Mouse (Mus musculus): ENCODE results near the gene Efna1. TPM values are rescaled to one million over a fixed set of nuclear protein-coding genes. Genes with fewer than 3 reads are reported as not detected.

The Efna1 gene
- polyA plus RNA-seq, 1 experiment from 2014 or later: 40.7 TPM

DNA sequence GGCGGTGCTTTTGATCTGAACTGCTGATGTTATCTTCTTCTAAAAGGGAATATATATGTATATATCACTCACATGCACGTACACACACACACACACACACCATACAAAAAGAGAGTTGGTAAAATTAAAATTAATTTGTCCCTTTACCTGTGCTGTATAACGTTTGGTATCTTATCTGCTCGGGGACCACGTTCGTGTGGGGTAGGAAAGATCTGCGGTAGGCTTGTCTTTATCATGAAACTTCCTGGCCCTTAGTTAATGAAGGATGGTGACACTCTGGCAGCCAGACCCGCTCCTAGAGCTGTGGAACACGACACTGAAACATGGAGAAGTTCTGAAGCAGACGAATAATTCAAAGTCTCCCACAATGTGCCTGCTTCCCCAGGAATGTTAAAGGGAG, 10.9 kb upstream of the Efna1 start:
- no peak overlapping the region for H3K4me3 ChIP-seq
- no peak overlapping the region for H3K27ac ChIP-seq
- 64% methylated on average over 10 of the region's 10 CpGs for WGBS
- H3K27me3 ChIP-seq: no peaks in the 10 kb centered on the region
- ATAC-seq (ENCODE audit: insufficient number of reproducible peaks, insufficient read depth, low FRiP score, low TSS enrichment, low read depth): no peak
- H3K9me3 ChIP-seq: no peaks in the 10 kb centered on the region
- peaks cover 23% of the 10 kb centered on the region; the same call in 1 of the 2 replicates for H3K4me1 ChIP-seq
- no peak overlapping the region for H3K4me2 ChIP-seq
- no peaks in the 10 kb centered on the region for H3K36me3 ChIP-seq
- H3K9ac ChIP-seq: no peak overlapping the region

GRCm38 (mm10) chr3:89288503-89288928, 7.6 kb upstream of the Efna1 start:
- Histone ChIP-seq H3K9ac (no peak overlapping the region), H3K4me1 (peaks cover 34% of the 10 kb centered on the region), H3K4me3 (no peak overlapping the region), H3K27ac (no peak overlapping the region), H3K4me2 (no peak overlapping the region), H3K9me3 (no peaks in the 10 kb centered on the region), H3K27me3 (no peaks in the 10 kb centered on the region), H3K36me3 (no peaks in the 10 kb centered on the region)
- 52% methylated on average over 7 of the region's 7 CpGs for WGBS
- ATAC-seq (ENCODE audit: insufficient number of reproducible peaks, insufficient read depth, low FRiP score, low TSS enrichment, low read depth): no peak

- 30% methylated on average over 5 of the region's 5 CpGs for WGBS
- H3K36me3 ChIP-seq: no peaks in the 10 kb centered on the region
- H3K4me1 ChIP-seq: peaks cover 34% of the 10 kb centered on the region
- no peak overlapping the region for H3K4me2 ChIP-seq
- H3K4me3 ChIP-seq: no peak overlapping the region
- peak overlapping the region; percentile 33; the same call in 1 of the 2 replicates for H3K27ac ChIP-seq
- H3K9ac ChIP-seq: no peak overlapping the region
- H3K27me3 ChIP-seq: no peaks in the 10 kb centered on the region
- no peaks in the 10 kb centered on the region for H3K9me3 ChIP-seq
- no peak for ATAC-seq (ENCODE audit: insufficient number of reproducible peaks, insufficient read depth, low FRiP score, low TSS enrichment, low read depth)
These were observed 6.3 kb upstream of the Efna1 start for GRCm38 (mm10) chr3:89287286-89287685.

DNA sequence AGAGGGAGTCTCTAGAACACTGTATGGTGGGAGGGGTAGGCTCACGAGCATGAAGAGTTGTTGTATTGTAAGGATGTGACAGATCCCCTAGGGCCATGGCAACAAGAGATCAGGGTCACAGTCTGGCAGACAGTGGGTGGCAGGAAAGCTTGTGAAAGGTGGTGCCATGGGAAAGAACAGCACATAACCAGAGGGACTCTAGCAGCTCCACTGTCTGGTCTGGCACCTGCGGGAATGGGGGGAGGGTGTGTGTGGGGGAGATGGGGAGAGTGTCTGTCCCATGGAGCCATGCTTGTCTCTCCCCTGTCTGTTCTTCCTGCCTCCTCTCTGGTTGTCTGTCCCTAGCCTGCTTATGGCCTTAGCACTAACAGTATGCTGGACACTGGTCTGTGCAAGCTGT, 4.6 kb upstream of the Efna1 start:
- Histone ChIP-seq H3K27ac (no peak overlapping the region), H3K27me3 (peaks cover 13% of the 10 kb centered on the region), H3K4me1 (peaks cover 36% of the 10 kb centered on the region), H3K36me3 (no peaks in the 10 kb centered on the region), H3K9me3 (no peaks in the 10 kb centered on the region), H3K9ac (0 out of 2 replicates have a peak overlapping the region, but pooled peaks have one; percentile 2), H3K4me2 (no peak overlapping the region), H3K4me3 (no peak overlapping the region)
- ATAC-seq (ENCODE audit: insufficient number of reproducible peaks, insufficient read depth, low FRiP score, low TSS enrichment, low read depth): no peak
- WGBS: 20% methylated on average over 2 of the region's 2 CpGs

DNA sequence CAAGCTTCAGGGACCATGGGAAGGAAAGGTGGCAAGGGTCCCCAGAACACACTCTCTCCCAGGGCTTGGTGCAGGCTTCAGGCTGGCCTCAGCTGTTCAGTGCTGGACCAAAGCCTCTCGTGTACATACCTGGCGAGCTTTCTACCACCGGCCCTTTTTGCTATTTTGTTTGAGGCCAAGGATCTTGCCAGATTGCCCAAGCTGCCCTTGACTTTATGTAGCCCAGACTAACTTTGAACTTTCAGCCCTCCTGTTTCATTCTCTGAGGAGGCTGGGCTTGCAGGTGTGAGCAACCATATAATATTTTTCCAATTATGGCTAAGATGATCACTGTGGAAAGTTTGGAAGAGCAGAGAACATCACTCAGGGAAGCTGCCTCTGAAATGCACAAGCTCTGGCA, 3.3 kb upstream of the Efna1 start:
- no peak overlapping the region for H3K27ac ChIP-seq
- 88% methylated on average over 3 of the region's 3 CpGs for WGBS
- H3K27me3 ChIP-seq: peaks cover 19% of the 10 kb centered on the region
- H3K9me3 ChIP-seq: no peaks in the 10 kb centered on the region
- H3K36me3 ChIP-seq: no peaks in the 10 kb centered on the region
- no peak for ATAC-seq (ENCODE audit: insufficient number of reproducible peaks, insufficient read depth, low FRiP score, low TSS enrichment, low read depth)
- no peak overlapping the region for H3K4me2 ChIP-seq
- no peak overlapping the region for H3K9ac ChIP-seq
- H3K4me1 ChIP-seq: peaks cover 46% of the 10 kb centered on the region
- H3K4me3 ChIP-seq: no peak overlapping the region

GRCm38 (mm10) chr3:89282291-89282643, 1.3 kb upstream of the Efna1 start:
- Histone ChIP-seq H3K9ac (no peak overlapping the region), H3K4me1 (peaks cover 54% of the 10 kb centered on the region), H3K36me3 (no peaks in the 10 kb centered on the region), H3K27ac (no peak overlapping the region), H3K9me3 (no peaks in the 10 kb centered on the region), H3K4me3 (no peak overlapping the region), H3K27me3 (peaks cover 19% of the 10 kb centered on the region), H3K4me2 (peak overlapping the region; percentile 95; the same call in 1 of the 2 replicates)
- WGBS: 17% methylated on average over 4 of the region's 4 CpGs
- ATAC-seq (ENCODE audit: insufficient number of reproducible peaks, insufficient read depth, low FRiP score, low TSS enrichment, low read depth): no peak

DNA sequence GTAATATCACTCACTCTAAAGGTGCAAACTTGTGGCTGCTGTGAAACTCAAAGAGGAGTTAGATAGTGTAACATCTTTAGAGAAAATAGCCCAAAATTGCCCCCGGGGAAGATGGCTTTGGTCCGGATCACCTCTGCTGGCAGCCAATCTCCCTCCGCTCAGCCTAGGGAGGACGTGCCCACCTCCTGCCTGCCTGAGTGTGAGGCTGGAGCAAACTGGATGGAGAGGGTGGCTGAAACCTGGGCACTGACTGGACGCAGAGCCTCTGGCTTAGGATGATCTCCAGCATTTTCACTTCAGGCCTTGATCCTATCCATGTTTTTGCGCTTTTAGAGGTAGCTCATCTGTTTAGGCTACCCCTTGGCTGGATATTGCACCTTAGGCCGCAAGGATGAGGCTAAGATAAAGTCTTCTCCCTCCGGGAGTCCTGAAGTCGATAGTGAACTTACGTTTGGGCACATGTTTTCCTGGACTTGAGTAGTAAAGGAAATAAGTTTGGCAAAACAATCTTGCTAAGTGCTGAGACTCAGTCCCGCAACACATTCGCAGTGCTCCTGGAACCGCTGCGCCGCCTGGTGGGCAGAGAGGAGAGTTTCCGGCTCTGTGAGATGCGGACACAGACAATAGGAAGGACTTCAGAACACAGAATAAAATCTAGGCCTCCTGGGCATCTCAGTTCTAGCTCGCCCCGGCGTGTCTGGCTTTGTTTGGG, 793 bp upstream of the Efna1 start:
- no peaks in the 10 kb centered on the region for H3K9me3 ChIP-seq
- no peaks in the 10 kb centered on the region for H3K36me3 ChIP-seq
- WGBS: 10% methylated on average over 20 of the region's 20 CpGs
- peak overlapping the region; percentile 55; the same call in 1 of the 2 replicates for H3K27ac ChIP-seq
- peak overlapping the region; percentile 95 for H3K4me2 ChIP-seq
- H3K9ac ChIP-seq: peak overlapping the region; percentile 76
- peaks cover 55% of the 10 kb centered on the region for H3K4me1 ChIP-seq
- H3K27me3 ChIP-seq: peaks cover 19% of the 10 kb centered on the region
- no peak for ATAC-seq (ENCODE audit: insufficient number of reproducible peaks, insufficient read depth, low FRiP score, low TSS enrichment, low read depth)
- H3K4me3 ChIP-seq: peak overlapping the region; percentile 53

DNA sequence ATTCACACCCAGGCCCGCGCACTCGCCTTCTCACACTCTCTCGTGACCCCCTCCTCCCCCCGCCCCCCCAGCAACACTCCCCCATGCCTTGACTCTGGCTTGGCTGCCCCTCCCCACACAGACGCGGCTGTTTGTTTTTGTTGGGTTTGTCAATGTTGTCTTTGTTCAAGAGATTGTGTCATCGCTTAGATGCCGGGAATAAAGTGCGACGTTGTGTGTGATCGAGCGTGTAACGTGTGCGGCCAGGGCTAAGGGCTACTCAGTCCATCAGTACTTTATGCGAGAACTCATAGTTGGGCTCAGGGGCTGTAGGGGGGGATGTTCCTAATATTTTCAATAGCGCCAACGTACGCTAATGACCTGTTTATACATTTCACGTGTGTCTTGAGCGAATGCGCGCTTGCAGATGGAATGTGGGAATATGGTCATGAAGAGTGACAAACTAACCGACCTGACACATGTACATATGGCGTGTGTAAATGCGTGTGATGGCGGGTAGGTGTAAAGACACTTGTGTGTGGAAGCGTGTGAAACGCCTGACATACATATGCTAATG, 814 bp downstream of the Efna1 start:
- H3K9me3 ChIP-seq: no peaks in the 10 kb centered on the region
- H3K4me1 ChIP-seq: peaks cover 55% of the 10 kb centered on the region
- H3K27me3 ChIP-seq: peaks cover 19% of the 10 kb centered on the region
- H3K9ac ChIP-seq: peak overlapping the region; percentile 76
- H3K4me3 ChIP-seq: peak overlapping the region; percentile 53
- under 1% methylated on average over 28 of the region's 29 CpGs for WGBS
- peak overlapping the region; percentile 95 for H3K4me2 ChIP-seq
- peak overlapping the region; percentile 79 for H3K27ac ChIP-seq
- H3K36me3 ChIP-seq: peaks cover 11% of the 10 kb centered on the region
- peak; percentile 13 for ATAC-seq (ENCODE audit: insufficient number of reproducible peaks, insufficient read depth, low FRiP score, low TSS enrichment, low read depth)

GRCm38 (mm10) chr3:89279153-89279890, 1.6 kb downstream of the Efna1 start:
- Histone ChIP-seq H3K36me3 (peaks cover 17% of the 10 kb centered on the region), H3K27ac (peak overlapping the region; percentile 79), H3K27me3 (peaks cover 19% of the 10 kb centered on the region), H3K4me3 (peak overlapping the region; percentile 53), H3K4me2 (peak overlapping the region; percentile 95), H3K4me1 (peaks cover 52% of the 10 kb centered on the region), H3K9ac (peak overlapping the region; percentile 76), H3K9me3 (no peaks in the 10 kb centered on the region)
- ATAC-seq (ENCODE audit: insufficient number of reproducible peaks, insufficient read depth, low FRiP score, low TSS enrichment, low read depth): peak; percentile 82
- WGBS: 2% methylated on average over 35 of the region's 35 CpGs

DNA sequence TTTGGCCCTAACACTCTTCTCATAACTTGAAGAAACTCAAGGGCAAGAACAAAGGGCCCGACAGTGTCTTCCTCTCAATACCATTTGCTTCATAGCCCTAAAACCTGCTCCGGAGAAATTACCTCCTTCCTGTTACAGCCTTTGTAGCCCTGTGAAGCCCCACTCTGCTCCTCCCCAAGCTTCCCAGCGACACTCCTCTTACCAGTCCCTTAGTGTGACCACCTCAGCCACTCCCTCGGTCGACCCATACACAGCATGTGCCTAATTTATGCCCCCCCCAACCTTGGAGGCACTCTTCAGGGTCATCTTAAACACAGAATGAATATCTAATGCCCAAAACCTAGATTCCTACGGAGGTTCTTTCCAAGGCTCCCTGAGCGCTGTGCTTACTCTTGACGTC, 2.3 kb downstream of the Efna1 start:
- H3K27me3 ChIP-seq: peaks cover 19% of the 10 kb centered on the region
- H3K27ac ChIP-seq: peak overlapping the region; percentile 79
- ATAC-seq (ENCODE audit: insufficient number of reproducible peaks, insufficient read depth, low FRiP score, low TSS enrichment, low read depth): no peak
- H3K4me1 ChIP-seq: peaks cover 52% of the 10 kb centered on the region
- peak overlapping the region; percentile 53 for H3K4me3 ChIP-seq
- peak overlapping the region; percentile 95 for H3K4me2 ChIP-seq
- peaks cover 17% of the 10 kb centered on the region for H3K36me3 ChIP-seq
- WGBS: 18% methylated on average over 8 of the region's 8 CpGs
- no peaks in the 10 kb centered on the region for H3K9me3 ChIP-seq
- peak overlapping the region; percentile 76 for H3K9ac ChIP-seq

GRCm38 (mm10) chr3:89278107-89278506, 2.8 kb downstream of the Efna1 start:
- Histone ChIP-seq H3K9me3 (no peaks in the 10 kb centered on the region), H3K4me3 (peak overlapping the region; percentile 53), H3K27ac (peak overlapping the region; percentile 79), H3K27me3 (peaks cover 19% of the 10 kb centered on the region), H3K36me3 (peaks cover 22% of the 10 kb centered on the region), H3K4me1 (peaks cover 52% of the 10 kb centered on the region), H3K9ac (peak overlapping the region; percentile 76), H3K4me2 (peak overlapping the region; percentile 95)
- 63% methylated on average over 7 of the region's 7 CpGs for WGBS
- ATAC-seq (ENCODE audit: insufficient number of reproducible peaks, insufficient read depth, low FRiP score, low TSS enrichment, low read depth): no peak

All from embryonic facial prominence, embryonic 13.5 days (tissue).